10 mouse cellular contexts compared by ENCODE assay signal in the genomic region with DNA sequence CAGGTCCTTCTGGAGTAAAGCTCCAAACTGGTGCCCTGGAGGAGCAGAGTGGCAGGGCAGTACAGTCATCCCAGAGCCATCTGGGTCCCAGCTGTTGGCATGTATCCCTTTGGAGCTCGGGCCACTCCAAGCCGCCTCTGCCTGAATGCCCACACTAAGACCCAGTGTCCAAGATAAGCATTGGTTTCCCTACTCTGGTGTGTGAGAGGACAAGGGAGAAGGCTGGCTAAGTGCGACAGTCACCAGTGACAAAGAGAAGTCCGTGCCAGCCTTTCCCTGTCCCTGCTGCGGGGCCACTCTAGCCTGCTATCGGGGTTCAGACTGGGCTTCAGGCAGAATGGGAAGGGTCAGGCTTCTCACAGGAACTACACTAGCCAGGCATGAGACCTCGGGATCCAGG. TPM values are rescaled to one million over a fixed set of nuclear protein-coding genes. Genes with fewer than 3 reads are reported as not detected.
DNase-seq lines count a peak whose midpoint lies in the region; ATAC-seq and TF ChIP-seq lines count a peak whose summit lies in the region.
"Had no signal": no experiment of that assay in that cellular context is flagged by ENCODE, and none has a peak within 500 bp of the region (broad histone marks: within the 10 kb centered on the region; RNA-seq: fewer than 3 reads in every experiment).

No protein-coding gene starts in this region.

- H3K4me3 ChIP-seq in limb, embryonic 12.5 days (replicated peaks), result no peak overlapping the region
- H3K4me3 ChIP-seq in neural tube, embryonic 15.5 days (replicated peaks), result no peak overlapping the region
- no peak overlapping the region for H3K4me3 ChIP-seq in thymus, adult 2 months (ENCODE audit: control insufficient read depth, insufficient read depth, low read length)
- H3K4me3 ChIP-seq: embryonic facial prominence, embryonic 15.5 days had no signal

- WGBS in limb, embryonic 12.5 days, result 78% methylated on average over 7 of the region's 7 CpGs
- WGBS in neural tube, embryonic 15.5 days, result 76% methylated on average over 7 of the region's 7 CpGs
- 85% methylated on average over 7 of the region's 7 CpGs for WGBS in thymus, adult 2 months

- no peaks in the 10 kb centered on the region for H3K9me3 ChIP-seq in limb, embryonic 12.5 days
- H3K9me3 ChIP-seq in neural tube, embryonic 15.5 days (replicated peaks), result no peaks in the 10 kb centered on the region
- H3K9me3 ChIP-seq: embryonic facial prominence, embryonic 15.5 days had no signal

- no peak for ATAC-seq in limb, embryonic 12.5 days (ENCODE audit: insufficient number of reproducible peaks, insufficient read depth, low FRiP score, low TSS enrichment, low read depth)
- ATAC-seq in neural tube, embryonic 15.5 days (ENCODE audit: low FRiP score), result peak; percentile 22; the same call in 1 of the 2 replicates

- no peak for TF ChIP-seq POLR2A in thymus, adult 2 months (IDR thresholded peaks at IDR 0.05; ENCODE audit: control insufficient read depth, extremely low read depth, insufficient read depth, low read length, poor library complexity)

- H3K27ac ChIP-seq in limb, embryonic 12.5 days, result peak overlapping the region; percentile 19; the same call in 1 of the 2 replicates
- 0 out of 2 replicates have a peak overlapping the region, but pooled peaks have one; percentile 48 for H3K27ac ChIP-seq in neural tube, embryonic 15.5 days (replicated peaks)
- no peak overlapping the region for H3K27ac ChIP-seq in thymus, adult 2 months (ENCODE audit: control insufficient read depth, insufficient read depth, low read length)

- peaks cover 40% of the 10 kb centered on the region for H3K36me3 ChIP-seq in limb, embryonic 12.5 days
- H3K36me3 ChIP-seq in neural tube, embryonic 15.5 days, result peaks cover 31% of the 10 kb centered on the region
- H3K36me3 ChIP-seq in thymus, adult 2 months (ENCODE audit: control insufficient read depth, insufficient read depth, low read length), result peaks cover 26% of the 10 kb centered on the region

- H3K4me1 ChIP-seq in limb, embryonic 12.5 days (replicated peaks), result peaks cover 17% of the 10 kb centered on the region; the same call in 1 of the 2 replicates
- no peaks in the 10 kb centered on the region for H3K4me1 ChIP-seq in neural tube, embryonic 15.5 days
- H3K4me1 ChIP-seq in thymus, adult 2 months (replicated peaks; ENCODE audit: control insufficient read depth, insufficient read depth, low read length), result no peaks in the 10 kb centered on the region

- H3K4me2 ChIP-seq in limb, embryonic 12.5 days, result no peak overlapping the region
- no peak overlapping the region for H3K4me2 ChIP-seq in neural tube, embryonic 15.5 days
- H3K4me2 ChIP-seq: embryonic facial prominence, embryonic 15.5 days had no signal

- H3K27me3 ChIP-seq in limb, embryonic 12.5 days, result no peaks in the 10 kb centered on the region
- H3K27me3 ChIP-seq in neural tube, embryonic 15.5 days (replicated peaks), result no peaks in the 10 kb centered on the region
- no peaks in the 10 kb centered on the region for H3K27me3 ChIP-seq in thymus, adult 2 months (ENCODE audit: control insufficient read depth, insufficient read depth, low read length)
- H3K27me3 ChIP-seq: embryonic facial prominence, embryonic 15.5 days had no signal

- TF ChIP-seq CTCF in thymus, adult 2 months (IDR thresholded peaks at IDR 0.05; ENCODE audit: borderline replicate concordance, control insufficient read depth, extremely low read depth, insufficient read depth, low read length, poor library complexity), result no peak

- no peak overlapping the region for H3K9ac ChIP-seq in limb, embryonic 12.5 days (replicated peaks)
- no peak overlapping the region for H3K9ac ChIP-seq in neural tube, embryonic 15.5 days (replicated peaks)
- H3K9ac ChIP-seq: embryonic facial prominence, embryonic 15.5 days had no signal

- DNase-seq in cerebellum, postnatal 14 days, result peak; percentile 57 to 58
- DNase-seq in cerebellum, adult 11 months, result no peak
- DNase-seq in retina, embryonic 14.5 days (ENCODE audit: low spot score), result peak; percentile 33
- DNase-seq in retina, postnatal 1 day, result no peak
- no peak for DNase-seq in thymus, adult 2 months
- DNase-seq in ovary, adult 18-20 months (ENCODE audit: low spot score), result no peak
- DNase-seq: adrenal gland, adult 2 months had no signal

RNA-seq across cellular contexts. Expression of gene A3galt2, which starts 0.7 kb away (rescaled TPM):
- 0.18 and 0.32 TPM in 2 replicates for polyA plus RNA-seq in limb, embryonic 12.5 days (2016; fragmentation: Nextera tagmentation; extraction: Ambion mirVana)
- 0.34 and 0.41 TPM in 2 replicates for polyA plus RNA-seq in neural tube, embryonic 15.5 days (2015; fragmentation: Nextera tagmentation; extraction: Ambion mirVana)
- polyA plus RNA-seq in thymus, adult 2 months (2012; rRNA removed), result 1.3 and 1.6 TPM in 2 replicates

RNA-seq across cellular contexts. Expression of gene Zfp362, which starts 49.9 kb away (rescaled TPM):
- polyA plus RNA-seq in limb, embryonic 12.5 days (2016; fragmentation: Nextera tagmentation; extraction: Ambion mirVana), result 47.6 and 52.1 TPM in 2 replicates
- 29.3 and 33.6 TPM in 2 replicates for polyA plus RNA-seq in neural tube, embryonic 15.5 days (2015; fragmentation: Nextera tagmentation; extraction: Ambion mirVana)
- polyA plus RNA-seq in thymus, adult 2 months (2012; rRNA removed), result 105 and 145 TPM in 2 replicates

Comparison
In these comparisons a context has a peak if more than half of its experiments do, and no peak if none do; other contexts are left out.
1. DNase-seq: peak in cerebellum, postnatal 14 days (2 of 2) and retina, embryonic 14.5 days (single experiment); none in cerebellum, adult 11 months (single experiment), retina, postnatal 1 day (single experiment), thymus, adult 2 months (single experiment) and ovary, adult 18-20 months (single experiment).